Mouse (Mus musculus) adrenal gland, adult (tissue): ENCODE measurements at regions not wholly inside any gene's neighbourhood (a gene's known extent, or its start where the extent isn't known, plus 50 kb on each side); places are given as distances from the start of the nearest gene placed in this dataset.

Source experiments
- DNase-seq, 2 experiments: peaks; one replicate each; pipeline ENCODE4 v3.0.0; 2022 to 2023; ENCODE audit warnings: low spot score in 1 of 2; ENCODE audit not compliant: inconsistent age in 2 of 2

DNA sequence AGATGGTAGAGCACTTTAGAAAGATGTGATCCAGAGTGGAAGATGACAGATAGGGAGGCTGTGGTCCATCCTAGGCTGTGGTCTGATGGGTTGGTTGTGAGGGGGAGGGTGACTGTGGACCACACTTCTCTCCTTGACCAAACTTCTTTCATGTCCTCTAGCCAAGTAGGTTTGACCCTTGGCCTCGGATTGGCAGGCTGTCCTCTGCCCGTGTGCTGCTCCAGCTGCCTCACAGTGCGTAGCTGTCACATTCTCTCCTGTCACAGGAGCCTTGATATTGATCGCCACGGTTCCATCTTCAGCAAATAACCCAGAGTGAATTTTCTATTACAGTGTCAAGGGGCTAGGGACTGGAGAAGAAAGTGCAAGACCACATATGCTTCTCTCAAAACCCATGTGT, 506.9 kb downstream of the Tbc1d22a start:
- DNase-seq = no peak

DNA sequence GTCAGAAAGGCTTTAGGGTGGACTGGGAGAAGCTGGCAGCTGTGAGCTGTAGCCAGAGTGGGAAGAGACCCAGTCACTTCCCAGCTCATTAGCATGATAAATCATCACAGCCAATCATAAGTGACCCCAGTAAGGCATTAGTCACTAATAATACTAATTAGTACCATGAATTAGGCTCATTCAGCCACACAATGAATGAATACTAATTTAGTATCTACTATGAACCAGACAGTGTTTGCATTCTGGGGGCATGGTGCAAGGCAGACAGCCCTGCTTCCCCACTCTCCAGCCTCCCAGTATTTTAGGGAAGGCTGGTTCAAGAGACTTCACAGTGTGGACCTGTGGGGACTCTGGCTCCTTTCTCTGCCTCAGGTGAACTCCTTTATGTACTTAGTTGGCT, 523.7 kb downstream of the Tbc1d22a start:
- DNase-seq = no peak

DNA sequence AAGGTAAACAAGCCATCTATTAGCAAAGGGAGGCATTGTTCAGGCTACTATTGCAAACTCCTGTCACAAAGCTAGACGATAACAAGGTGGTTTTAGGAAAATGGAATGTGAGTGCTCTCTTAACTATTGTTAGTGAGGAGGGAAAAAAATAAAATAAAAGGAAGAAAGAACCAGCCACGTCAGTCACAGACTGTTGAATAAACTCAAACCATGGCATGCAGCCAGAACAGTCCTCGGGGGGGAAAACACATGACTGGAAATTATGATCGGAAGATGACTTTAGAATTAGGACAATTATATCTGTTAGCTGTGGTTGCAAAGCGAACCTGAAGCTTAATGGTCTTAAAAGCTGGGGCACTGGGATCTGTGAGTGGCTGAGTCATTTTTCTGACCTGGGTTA, 524.1 kb downstream of the Tbc1d22a start:
- DNase-seq = peak in 1 of 2 experiments; percentile 23

DNA sequence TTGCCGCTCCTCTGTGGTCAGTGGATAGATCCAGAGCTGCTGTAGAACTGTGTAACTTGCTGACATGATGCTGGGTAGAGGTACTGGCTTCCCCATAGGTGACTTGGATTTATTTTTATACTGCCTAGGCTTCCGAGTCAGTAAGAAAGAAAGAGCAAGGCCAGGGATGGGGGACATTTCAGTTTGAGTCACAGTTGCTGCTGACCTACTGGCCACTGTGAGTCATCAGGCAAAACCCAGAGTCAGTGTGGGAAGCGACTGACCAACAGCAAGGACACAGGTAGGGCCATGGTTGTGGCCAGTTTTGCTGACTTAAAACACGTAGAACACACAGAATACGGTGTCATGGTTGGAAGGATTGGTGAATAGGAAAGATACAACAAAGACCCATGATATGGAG, 524.5 kb downstream of the Tbc1d22a start:
- DNase-seq = peak; percentile 61 to 74

DNA sequence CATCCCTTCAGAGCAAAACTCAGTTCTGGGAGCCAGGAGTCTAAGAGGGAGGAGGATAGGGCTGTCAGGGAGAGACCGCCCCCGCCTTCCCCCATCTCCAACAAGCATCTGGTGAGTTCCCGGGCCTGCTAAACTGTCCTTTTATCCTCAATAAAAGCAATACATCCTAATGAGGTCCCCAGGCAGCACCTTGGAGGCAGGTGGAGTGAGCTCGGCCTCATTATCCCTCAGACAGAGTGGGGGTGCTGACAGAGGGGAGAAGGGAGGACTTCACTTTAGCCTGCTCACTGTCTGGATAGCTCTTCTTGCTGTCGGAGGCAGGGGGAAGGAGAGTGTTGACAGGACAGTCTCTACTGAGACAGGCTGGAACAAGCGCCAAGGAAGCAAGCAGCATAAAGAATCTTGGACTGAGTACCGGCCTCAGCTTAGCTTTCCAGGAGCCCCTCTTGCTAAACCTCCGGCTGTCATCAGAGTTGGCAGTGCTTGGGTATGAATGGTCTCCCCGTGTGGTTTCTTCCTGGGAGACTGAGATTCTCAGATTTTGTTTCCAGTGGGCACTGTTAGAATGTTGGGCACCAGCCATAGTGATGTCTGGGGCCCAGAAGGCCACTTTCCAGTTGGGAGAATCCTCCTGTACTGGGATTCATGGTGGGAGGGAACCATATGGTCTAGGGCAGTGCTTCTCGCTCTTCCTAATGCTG, 537.3 kb downstream of the Tbc1d22a start:
- DNase-seq = no peak

DNA sequence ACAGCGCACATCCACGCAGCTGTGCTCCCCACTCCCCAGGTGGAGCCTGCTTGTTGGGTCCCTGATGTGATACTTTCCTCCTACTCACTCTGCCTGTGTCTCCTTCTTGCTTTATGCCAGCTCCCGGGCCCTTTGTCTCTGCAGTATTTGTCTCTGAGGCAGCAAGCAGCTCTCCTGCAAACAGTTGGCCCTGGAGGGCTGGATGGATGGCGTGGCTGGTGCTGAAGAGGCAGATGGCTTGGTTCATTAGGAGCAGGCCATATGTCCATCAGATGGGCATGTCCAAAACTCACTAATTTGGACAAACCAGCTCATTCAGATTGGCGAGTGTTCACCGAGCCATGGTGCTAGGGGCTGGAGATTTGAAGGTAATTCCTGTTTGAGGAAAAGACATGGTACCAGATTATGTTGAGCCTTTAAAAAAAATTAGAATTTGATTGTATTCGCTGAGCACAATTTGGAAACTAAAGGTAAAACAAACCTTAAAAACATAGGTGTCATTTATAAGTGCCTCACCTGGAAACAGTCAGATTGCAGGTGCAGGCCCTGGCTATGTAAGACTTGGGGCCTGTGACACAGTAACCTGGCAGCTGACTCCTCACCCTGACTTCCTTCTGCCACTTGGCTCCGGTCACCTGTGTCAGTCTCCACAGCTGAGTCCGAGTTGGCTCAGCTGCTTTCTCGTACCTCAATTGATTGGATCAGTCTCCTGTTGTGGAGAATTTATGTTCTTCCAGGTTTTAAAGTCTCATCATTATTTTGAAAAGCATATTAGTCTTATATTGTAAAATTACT, 549.5 kb downstream of the Tbc1d22a start:
- DNase-seq = no peak

DNA sequence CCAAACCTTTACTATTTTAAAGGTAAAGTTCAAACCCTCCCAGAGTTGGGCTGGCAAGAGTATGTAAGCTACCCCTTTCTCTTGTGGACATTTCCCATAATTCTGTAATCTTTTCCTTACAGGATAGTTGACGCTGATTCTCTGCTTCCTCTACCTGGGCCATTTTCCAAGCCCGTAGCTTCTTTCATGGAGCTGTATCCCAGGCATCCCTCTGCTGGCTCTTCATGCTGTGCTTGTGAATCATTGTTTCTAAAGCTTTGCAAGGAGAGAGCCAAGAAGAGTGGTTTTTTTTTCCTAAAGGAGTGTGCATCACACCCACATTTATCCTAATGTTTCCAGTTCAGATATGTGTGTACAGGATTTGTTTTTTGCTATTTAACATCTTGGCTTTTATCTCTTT, 553.4 kb downstream of the Tbc1d22a start:
- DNase-seq = no peak

DNA sequence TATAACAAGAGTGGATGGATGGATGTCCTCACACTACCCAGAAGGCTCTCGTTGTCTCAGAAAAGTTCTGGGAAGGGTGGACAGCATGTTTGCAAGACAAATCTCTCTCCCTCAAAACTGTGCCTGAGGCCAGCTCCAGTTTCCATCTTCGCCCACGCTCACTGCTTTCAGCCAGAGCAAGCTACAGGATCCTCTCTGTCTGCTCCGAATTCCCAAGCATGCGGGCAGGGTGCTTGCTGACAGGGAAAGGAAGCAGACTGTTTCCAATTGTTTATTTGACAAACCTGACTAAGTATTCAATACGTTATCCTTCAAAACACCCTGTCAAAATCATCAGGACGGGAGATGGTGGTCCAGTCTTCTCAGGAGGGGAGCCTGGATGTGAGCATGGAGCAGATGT, 558.8 kb downstream of the Tbc1d22a start:
- no peak for DNase-seq

DNA sequence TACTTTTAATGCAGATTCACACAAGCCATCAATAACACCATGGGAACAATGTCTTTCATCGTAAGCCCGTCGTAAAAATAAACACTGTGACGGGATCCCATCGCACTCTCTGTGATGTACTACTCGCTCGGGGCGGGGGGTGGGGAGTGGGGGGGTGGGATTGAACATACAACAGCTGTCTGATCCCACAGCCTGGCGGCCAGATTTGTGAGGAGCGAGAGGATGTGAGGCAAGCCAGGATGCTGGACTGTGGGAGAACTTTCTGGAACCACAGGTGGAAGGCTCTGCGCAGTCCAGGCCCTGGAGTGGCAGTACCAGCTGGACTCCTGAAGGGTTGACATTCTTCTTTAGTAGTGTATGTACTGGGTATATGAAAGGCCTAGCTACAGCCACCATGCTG, 563.7 kb downstream of the Tbc1d22a start:
- DNase-seq = no peak

DNA sequence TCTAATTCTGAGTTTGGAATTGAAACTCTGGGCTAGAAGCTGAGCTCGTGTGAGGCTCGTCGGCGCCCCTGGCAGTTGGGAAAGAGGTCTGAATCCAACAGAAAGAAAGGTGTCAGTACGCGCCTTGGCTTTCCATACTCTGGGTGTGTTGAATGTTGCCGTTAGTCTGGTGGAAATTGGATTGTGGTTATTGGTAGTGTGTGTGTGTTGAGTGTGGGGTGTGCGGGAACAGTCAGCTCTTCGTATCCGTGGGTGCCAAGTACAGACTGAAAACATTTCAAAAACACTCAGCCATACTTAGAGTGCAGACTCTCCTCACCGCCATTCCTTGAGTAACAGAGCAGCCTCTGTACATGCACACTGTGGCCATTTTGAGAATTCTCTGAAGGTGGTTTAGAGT, 566.9 kb downstream of the Tbc1d22a start:
- no peak for DNase-seq

DNA sequence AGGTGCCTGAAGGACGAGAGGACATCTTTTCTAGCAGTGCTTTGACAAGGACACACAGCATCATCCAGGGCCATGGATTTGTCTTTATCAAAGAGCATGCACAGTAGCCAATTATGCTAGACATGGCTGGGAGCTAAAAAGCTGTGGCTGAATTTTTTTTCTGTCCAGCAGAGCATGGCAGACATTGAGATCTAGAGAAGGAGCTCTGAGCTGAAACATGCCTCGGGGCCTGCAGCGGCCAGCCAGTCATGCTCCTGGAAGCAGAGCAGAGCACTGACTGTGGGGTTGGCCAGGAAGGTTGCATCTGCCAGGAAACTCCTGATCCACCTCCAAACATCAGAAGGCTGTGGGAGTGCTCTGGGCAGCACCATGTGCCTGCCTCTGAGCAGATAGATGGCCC, 580.5 kb downstream of the Tbc1d22a start:
- peak; percentile 11 to 25 for DNase-seq

DNA sequence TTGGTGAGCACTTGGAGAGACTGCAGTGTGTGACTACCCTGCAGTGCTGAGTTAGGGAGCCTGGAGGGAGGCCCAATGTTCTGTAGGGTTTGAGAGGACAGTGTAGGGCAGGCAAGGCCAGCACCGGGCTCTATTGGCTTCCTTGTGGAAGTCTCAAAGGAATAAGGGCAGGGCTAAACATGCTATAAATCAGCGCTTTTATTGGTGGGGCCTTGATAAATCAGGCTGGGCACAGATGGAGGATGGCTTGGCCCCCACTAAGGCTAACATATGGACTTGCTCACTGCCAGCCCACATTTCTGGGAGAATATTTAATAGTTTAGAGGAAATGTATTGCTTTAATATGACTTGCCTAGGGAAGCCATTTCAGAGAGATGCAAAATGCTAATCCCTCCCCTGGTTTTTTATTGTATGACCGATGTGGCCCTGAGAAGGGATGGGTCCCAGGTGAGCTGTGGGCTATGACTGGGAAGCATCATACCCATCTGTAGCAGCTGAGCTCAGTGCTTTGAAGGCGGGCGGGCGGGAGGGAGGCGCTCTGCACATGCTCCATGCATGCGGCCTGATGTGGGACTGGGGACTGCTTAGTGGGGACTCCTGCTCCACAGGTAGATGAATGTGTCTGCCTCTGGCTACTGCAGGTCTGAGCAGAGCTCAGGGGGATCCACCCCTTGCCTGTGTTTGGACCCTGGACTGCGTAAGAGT, 584.4 kb downstream of the Tbc1d22a start:
- DNase-seq = no peak

DNA sequence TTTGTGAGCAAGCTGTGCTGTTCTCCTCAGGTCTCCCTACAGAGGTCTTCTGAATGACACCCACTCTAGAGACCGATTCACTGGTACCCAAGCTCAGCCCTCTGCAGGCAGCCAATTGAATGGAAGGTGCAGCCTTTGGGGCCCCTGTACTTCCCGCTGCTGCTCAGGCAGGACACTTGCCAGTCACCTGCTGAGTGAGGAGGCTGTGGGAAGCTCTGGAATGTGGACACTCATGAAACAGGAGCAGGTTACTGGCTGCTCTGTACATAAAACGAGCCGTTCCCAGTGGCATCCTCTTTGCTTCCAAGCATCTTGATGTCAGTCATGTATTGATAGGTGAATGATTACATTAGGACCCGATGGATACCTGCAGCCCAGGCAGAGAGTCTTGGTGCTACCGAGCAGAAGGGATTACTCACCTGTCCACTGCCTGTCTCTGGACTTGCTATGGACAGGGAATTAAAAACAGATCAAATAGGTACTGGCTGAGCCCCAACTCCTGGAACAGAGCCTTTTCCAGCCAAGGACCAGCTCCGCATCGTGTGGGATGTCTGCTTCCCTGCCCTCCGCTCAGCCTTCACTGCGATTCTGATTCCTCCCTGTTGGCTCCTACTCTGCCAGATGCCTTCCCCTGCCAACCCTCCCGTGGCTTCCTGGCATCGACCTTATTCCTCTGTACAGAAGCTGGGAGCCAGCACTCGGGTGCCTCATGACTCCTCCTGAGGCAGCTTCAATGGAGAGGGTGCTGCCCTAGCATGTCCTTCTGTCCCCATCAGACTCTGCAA, 593.2 kb downstream of the Tbc1d22a start:
- no peak for DNase-seq

DNA sequence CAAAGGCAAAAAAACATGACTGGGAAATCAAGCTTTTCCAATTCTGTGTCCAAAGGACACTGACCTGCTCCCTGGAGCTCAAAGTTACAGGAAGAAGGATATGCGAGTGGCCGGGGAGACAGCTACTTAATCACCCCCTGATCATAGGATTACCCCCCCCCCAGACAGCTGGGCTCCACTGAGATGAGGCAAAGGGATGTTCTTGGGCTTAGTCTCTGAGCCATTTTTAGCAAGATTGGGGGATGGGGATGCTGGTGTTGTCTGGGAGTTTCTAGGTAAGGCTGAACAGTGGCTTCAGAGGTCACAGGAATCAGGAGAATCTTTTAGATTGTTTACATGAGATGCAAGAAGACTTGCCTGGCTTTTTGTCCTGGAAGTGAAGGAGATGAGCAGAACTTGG, 597.6 kb downstream of the Tbc1d22a start:
- DNase-seq = no peak

DNA sequence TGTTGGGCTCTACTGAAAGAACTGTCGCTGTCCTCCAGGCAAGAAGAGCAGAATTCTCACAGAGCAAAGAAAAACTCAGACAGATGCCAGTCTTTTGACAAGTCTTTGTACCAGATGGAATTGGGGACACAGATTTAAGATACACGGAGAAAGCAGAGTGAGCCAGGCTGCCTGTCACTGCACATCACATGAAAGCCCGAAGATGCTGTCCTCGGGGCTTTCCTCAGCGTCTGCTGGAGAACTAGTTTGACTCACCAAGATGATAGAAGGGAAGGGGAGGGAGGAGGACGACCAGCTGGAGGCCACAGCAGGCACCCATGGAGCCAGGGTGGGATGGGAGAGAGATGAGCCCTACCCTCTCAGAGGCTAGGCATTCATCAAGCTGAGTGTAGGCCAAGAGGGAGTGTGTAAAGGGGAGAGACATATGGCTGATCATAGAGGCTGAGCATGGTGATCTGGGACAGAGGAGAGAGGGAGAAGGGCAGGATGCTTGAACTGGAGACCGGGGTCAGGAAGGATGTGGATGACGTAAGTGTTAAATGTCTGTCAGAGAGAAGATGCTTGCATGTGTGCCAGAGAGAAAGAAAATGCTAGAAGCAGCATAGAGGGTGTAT, 600.7 kb downstream of the Tbc1d22a start:
- DNase-seq = no peak

DNA sequence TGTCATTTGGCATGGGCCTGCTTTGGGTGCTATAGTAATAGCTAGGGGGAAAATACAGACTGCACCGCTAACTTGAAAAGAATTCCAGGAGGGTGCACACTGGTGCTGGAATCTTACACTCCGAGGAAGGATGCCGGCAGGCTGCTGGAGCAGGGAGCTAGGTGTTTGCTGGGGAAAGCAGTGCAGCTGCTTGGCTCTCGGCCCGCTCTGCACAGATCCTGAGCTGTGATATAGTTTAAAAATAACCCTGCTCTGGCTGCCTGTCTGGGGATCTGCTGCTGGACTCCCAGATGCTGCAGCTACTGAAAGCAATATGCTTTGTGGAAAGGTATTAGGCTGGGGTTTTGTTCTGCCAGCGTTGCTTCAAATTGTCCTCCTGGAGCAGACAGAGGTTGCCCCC, 621.7 kb downstream of the Tbc1d22a start:
- DNase-seq = peak; percentile 8 to 24

DNA sequence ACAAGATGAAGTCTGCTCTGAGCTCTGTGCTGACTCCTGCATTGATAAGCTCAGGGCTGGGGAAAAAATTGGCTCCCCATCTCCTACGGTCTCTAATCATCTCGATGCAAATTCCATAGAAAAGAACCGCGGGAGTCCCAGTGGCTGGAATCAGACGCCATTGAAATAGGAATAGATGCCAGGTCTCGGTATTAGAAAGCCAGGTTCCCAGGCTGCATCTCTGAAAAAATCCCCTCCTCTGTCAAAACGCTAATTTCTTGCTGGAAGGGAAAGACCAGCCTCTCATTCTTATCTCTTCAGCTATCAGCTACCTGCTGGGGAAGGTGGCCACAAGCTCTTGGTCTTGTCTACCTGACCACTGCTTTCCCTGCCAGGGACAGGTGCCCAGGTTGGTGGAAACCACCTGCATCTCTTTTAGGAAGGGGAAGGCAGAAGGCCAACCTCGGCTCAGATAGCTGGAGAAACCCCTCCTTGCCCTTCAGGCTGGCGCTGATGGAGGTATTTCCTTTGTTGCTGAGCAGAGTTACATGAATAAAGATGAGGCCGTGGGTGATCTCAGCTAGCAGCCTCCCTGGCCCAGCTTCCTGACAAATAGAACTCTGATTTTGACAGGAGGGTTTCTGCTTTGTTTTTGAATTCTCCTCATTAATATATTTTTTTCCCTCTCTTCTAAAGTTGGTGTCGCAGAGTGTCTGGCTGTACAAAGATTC, 638.1 kb downstream of the Tbc1d22a start:
- DNase-seq = no peak

DNA sequence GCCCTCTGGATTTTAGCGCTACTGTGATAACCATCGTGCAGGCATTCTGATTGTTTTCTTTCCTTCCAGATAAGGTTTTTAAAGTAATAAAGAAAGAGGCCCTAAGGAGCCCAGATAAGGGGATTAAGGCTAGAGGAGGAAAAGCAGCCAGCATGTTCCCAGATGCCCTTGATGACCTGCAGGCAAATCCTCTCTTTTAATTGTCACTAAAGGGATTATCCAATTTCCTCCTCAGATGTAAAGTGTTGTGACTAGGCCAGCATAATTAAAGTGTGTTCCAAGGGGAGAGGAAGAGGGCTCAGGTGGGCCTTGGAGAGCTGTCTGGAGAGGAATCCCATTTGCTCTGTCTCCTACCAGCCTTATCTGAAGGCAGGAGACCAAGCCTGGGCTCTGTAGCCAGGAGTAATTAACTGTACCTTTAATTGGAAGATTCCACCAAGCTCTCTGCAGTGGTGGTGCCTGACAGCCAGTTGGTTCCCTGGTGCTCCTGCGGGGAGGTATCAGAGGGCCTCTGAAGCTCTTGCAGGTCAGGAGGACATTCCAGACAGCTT, 644.2 kb downstream of the Tbc1d22a start:
- no peak for DNase-seq

DNA sequence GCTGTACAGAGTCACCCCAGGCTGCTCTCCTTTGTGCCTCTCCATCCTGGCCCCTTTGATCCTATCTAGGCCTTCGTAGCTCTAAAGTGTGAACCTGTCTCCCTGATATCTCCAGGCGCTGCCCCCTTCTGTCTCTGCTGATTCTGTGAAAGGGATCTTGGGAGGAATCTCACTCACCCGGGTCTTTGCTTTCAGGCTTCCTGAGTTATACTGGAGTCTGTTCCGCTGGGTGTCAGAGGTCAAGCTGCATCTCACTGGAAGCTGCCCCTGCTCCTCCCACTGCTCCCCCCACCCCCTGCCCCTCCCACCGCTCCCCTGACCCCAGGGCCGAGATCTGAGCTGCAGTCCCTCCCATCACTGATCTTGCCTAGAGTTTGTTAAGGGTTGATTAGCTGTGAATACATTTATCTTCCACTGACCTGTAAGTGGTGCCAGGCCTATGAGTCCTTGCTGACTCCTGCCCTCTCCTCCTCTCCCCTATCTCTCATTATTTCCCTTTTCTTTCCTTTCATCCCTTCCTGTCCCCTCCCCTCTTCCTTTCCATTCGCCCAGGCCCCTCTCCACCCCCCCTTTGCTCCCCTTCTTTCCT, 661.6 kb downstream of the Tbc1d22a start:
- DNase-seq = no peak

DNA sequence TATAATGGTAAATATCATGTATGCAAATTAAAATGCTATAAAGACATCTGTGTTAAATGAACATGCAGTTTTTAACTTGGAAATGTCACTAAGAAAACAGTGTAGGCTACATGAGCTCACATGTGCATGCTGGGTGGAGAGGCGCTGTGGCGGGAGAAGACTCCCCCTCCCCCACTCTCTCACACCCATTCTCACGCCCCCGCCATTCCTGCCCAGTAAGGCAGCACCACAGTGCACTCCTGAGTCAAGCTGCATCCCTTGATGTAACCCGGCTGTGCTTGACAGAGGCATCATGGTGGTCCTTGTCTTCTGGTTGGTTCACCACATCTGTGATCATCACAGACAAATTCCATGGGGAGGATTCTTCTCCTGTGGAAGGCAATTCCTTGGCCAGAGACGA, 647.1 kb upstream of the Fam19a5 start:
- no peak for DNase-seq
